ENCODE assay signal across 8 mouse cellular contexts in the genomic region with DNA sequence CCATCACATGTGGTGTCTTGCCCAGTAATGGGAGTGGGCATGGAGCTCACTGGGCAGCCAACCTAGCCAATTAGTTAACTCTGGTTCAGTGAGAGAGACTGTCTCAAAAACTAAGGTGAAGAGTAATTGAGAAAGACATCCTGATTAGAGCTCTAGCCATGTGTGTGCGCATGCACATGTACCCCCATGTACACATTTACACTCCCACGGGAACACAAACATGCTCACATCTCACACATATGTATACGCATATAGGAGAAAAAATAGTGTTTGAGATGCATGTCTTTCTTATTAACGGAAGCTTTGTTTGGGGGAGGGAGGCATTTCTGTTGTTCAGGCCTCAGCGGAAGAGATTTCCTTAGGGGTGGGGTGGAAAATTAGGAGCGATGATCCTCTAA.
A peak's percentile ranks its signal among the peaks of the same experiment; 100 is the strongest.
DNase-seq lines count a peak whose midpoint lies in the region; ATAC-seq and TF ChIP-seq lines count a peak whose summit lies in the region.

No protein-coding gene starts in this region.

- H3K36me3 ChIP-seq in kidney, postnatal 0 days (ENCODE audit: insufficient read depth, low read length): no peaks in the 10 kb centered on the region
- no peaks in the 10 kb centered on the region for H3K36me3 ChIP-seq in embryonic facial prominence, embryonic 15.5 days
- no peaks in the 10 kb centered on the region for H3K36me3 ChIP-seq in hindbrain, postnatal 0 days (ENCODE audit: insufficient read depth, low read length)
- H3K36me3 ChIP-seq in midbrain, embryonic 16.5 days (ENCODE audit: control insufficient read depth, insufficient read depth, low read length): no peaks in the 10 kb centered on the region

- peaks cover 7% of the 10 kb centered on the region; the same call in 1 of the 2 replicates for H3K4me1 ChIP-seq in kidney, postnatal 0 days (replicated peaks; ENCODE audit: insufficient read depth, low read length)
- peaks cover 13% of the 10 kb centered on the region; the same call in 1 of the 2 replicates for H3K4me1 ChIP-seq in embryonic facial prominence, embryonic 15.5 days
- peaks cover 3% of the 10 kb centered on the region for H3K4me1 ChIP-seq in hindbrain, postnatal 0 days (ENCODE audit: insufficient read depth, low read length)
- peaks cover 26% of the 10 kb centered on the region for H3K4me1 ChIP-seq in midbrain, embryonic 16.5 days (ENCODE audit: control insufficient read depth, insufficient read depth, low read length)

- H3K27me3 ChIP-seq in kidney, postnatal 0 days (ENCODE audit: insufficient read depth, low read length): no peaks in the 10 kb centered on the region
- no peaks in the 10 kb centered on the region for H3K27me3 ChIP-seq in embryonic facial prominence, embryonic 15.5 days
- no peaks in the 10 kb centered on the region for H3K27me3 ChIP-seq in hindbrain, postnatal 0 days (ENCODE audit: insufficient read depth, low read length)
- H3K27me3 ChIP-seq in midbrain, embryonic 16.5 days (ENCODE audit: control insufficient read depth, insufficient read depth, low read depth, low read length): no peaks in the 10 kb centered on the region

- no peak overlapping the region for H3K27ac ChIP-seq in kidney, postnatal 0 days
- no peak overlapping the region for H3K27ac ChIP-seq in embryonic facial prominence, embryonic 15.5 days (replicated peaks)
- peak overlapping the region; percentile 88 for H3K27ac ChIP-seq in hindbrain, postnatal 0 days
- peak overlapping the region; percentile 98 for H3K27ac ChIP-seq in midbrain, embryonic 16.5 days (ENCODE audit: low read length)

- no peaks in the 10 kb centered on the region for H3K9me3 ChIP-seq in kidney, postnatal 0 days (replicated peaks; ENCODE audit: low read length)
- no peaks in the 10 kb centered on the region for H3K9me3 ChIP-seq in embryonic facial prominence, embryonic 15.5 days (replicated peaks)
- H3K9me3 ChIP-seq in hindbrain, postnatal 0 days (ENCODE audit: low read length): no peaks in the 10 kb centered on the region
- H3K9me3 ChIP-seq in midbrain, embryonic 16.5 days (replicated peaks; ENCODE audit: control insufficient read depth, low read length, poor library complexity, severe bottlenecking): no peaks in the 10 kb centered on the region

- ATAC-seq in kidney, postnatal 0 days (replicated peaks; ENCODE audit: low FRiP score, low read depth): no peak
- no peak for ATAC-seq in embryonic facial prominence, embryonic 15.5 days (ENCODE audit: insufficient number of reproducible peaks, low FRiP score, low TSS enrichment, low read depth)
- ATAC-seq in hindbrain, postnatal 0 days: no peak
- ATAC-seq in midbrain, embryonic 16.5 days: peak; percentile 47

- 42% methylated on average over 6 of the region's 6 CpGs for WGBS in kidney, postnatal 0 days
- WGBS in embryonic facial prominence, embryonic 15.5 days: 35% methylated on average over 6 of the region's 6 CpGs
- WGBS in hindbrain, postnatal 0 days: 24% methylated on average over 6 of the region's 6 CpGs
- WGBS in midbrain, embryonic 16.5 days: 21% methylated on average over 6 of the region's 6 CpGs

- no peak for DNase-seq in kidney, postnatal 0 days (ENCODE audit: low spot score)
- DNase-seq in kidney, adult 11 months: no peak
- no peak for DNase-seq in hindbrain, postnatal 0 days (ENCODE audit: low spot score)
- DNase-seq in adrenal gland, postnatal 14 days: no peak
- no peak for DNase-seq in gastrocnemius, postnatal 14 days
- DNase-seq in kidney, postnatal 14 days: no peak

- H3K9ac ChIP-seq in kidney, postnatal 0 days (ENCODE audit: low read depth, low read length): no peak overlapping the region
- no peak overlapping the region for H3K9ac ChIP-seq in embryonic facial prominence, embryonic 15.5 days
- peak overlapping the region; percentile 56 for H3K9ac ChIP-seq in hindbrain, postnatal 0 days (replicated peaks; ENCODE audit: low read length)
- peak overlapping the region; percentile 68; the same call in 1 of the 2 replicates for H3K9ac ChIP-seq in midbrain, embryonic 16.5 days (ENCODE audit: low read depth, low read length)

- peak overlapping the region; percentile 58 for H3K4me2 ChIP-seq in kidney, postnatal 0 days (ENCODE audit: low read length)
- peak overlapping the region; percentile 56 for H3K4me2 ChIP-seq in embryonic facial prominence, embryonic 15.5 days (replicated peaks)
- H3K4me2 ChIP-seq in hindbrain, postnatal 0 days (ENCODE audit: low read depth, low read length): peak overlapping the region; percentile 63
- peak overlapping the region; percentile 68 for H3K4me2 ChIP-seq in midbrain, embryonic 16.5 days (ENCODE audit: low read length)

- peak overlapping the region; percentile 17 for H3K4me3 ChIP-seq in kidney, postnatal 0 days (replicated peaks; ENCODE audit: low read depth, low read length)
- peak overlapping the region; percentile 32 for H3K4me3 ChIP-seq in embryonic facial prominence, embryonic 15.5 days (replicated peaks)
- peak overlapping the region; percentile 31 for H3K4me3 ChIP-seq in hindbrain, postnatal 0 days (ENCODE audit: low read length)
- peak overlapping the region; percentile 40 for H3K4me3 ChIP-seq in midbrain, embryonic 16.5 days (ENCODE audit: low read depth, low read length)

- no peak for TF ChIP-seq CTCF in kidney, postnatal 0 days (IDR thresholded peaks at IDR 0.05; ENCODE audit: low read depth)
- 0 out of 2 replicates have a peak, but pooled peaks have one; percentile 1 for TF ChIP-seq CTCF in hindbrain, postnatal 0 days (IDR thresholded peaks at IDR 0.05; ENCODE audit: low read depth)

- intact Hi-C loops in gastrocnemius, postnatal 14 days (cut with DNase I; ENCODE audit: low total_unique reads): no loop called here

Comparison
In these comparisons a context has a peak if more than half of its experiments do, and no peak if none do; other contexts are left out.
1. H3K27ac ChIP-seq: peak in hindbrain, postnatal 0 days (single experiment) and midbrain, embryonic 16.5 days (single experiment); none in kidney, postnatal 0 days (single experiment) and embryonic facial prominence, embryonic 15.5 days (single experiment).
2. H3K9ac ChIP-seq: peak in hindbrain, postnatal 0 days (single experiment) and midbrain, embryonic 16.5 days (single experiment); none in kidney, postnatal 0 days (single experiment) and embryonic facial prominence, embryonic 15.5 days (single experiment).
3. Peak in every context shown above with its lines, with median percentiles within 50 percentile points of each other: H3K4me2 ChIP-seq and H3K4me3 ChIP-seq.